Mouse (Mus musculus) intestine, embryonic 16.5 days (tissue): ENCODE results near the gene Uhrf2. TPM values are rescaled to one million over a fixed set of nuclear protein-coding genes. Genes with fewer than 3 reads are reported as not detected.

Experiments used
- polyA plus RNA-seq: library from polyadenylated mRNA; unstranded; fragments of >200 nt; fragmentation: Nextera tagmentation; extraction: Ambion mirVana; gene quantifications from 2 replicates; pipeline ENCODE4 v1.2.1, GENCODE M21; 2015

The Uhrf2 gene
- polyA plus RNA-seq, 1 experiment from 2014 or later: 43.2 TPM

Other genes starting within 250 kb of the Uhrf2 start
- 2.4 and 2.7 TPM in 2 replicates for gene 9930021J03Rik, start 224.5 kb upstream of the Uhrf2 start, polyA plus RNA-seq
- gene Ranbp6, start 217.5 kb upstream of the Uhrf2 start, polyA plus RNA-seq: 9.9 and 10.7 TPM in 2 replicates
- gene Il33, start 105.4 kb upstream of the Uhrf2 start, polyA plus RNA-seq: 15.9 and 17.4 TPM in 2 replicates
- not detected in 2 replicates for gene Trpd52l3, start 26.7 kb upstream of the Uhrf2 start, polyA plus RNA-seq
- gene Gldc, start 144.9 kb downstream of the Uhrf2 start, polyA plus RNA-seq: 0.75 and 1.3 TPM in 2 replicates
- 0.12 and 0.16 TPM in 2 replicates for gene Mbl2, start 202.4 kb downstream of the Uhrf2 start, polyA plus RNA-seq